Mouse (Mus musculus) erythroblast, embryonic 14.5 days (primary cell): ENCODE results near the gene Ppp5c. TPM values are rescaled to one million over a fixed set of nuclear protein-coding genes. Genes with fewer than 3 reads are reported as not detected.
A peak's percentile ranks its signal among the peaks of the same experiment; 100 is the strongest.

ENCODE experiments used
- H3K27me3 ChIP-seq: 2 replicates; pipeline ENCODE4 v1.6.1; 2012; ENCODE audit warnings: inconsistent platforms; ENCODE audit not compliant: control insufficient read depth
- H3K36me3 ChIP-seq: 2 replicates; pipeline ENCODE4 v1.6.1; 2012; ENCODE audit warnings: mild to moderate bottlenecking, inconsistent platforms; ENCODE audit not compliant: control insufficient read depth
- H3K4me1 ChIP-seq: 2 replicates; pipeline ENCODE4 v1.6.1; 2012; ENCODE audit warnings: inconsistent platforms; ENCODE audit not compliant: control insufficient read depth
- H3K4me3 ChIP-seq: replicated peaks from 2 replicates; pipeline ENCODE3; 2012; ENCODE audit warnings: moderate library complexity, mild to moderate bottlenecking, inconsistent platforms
- H3K9me3 ChIP-seq: 2 replicates; pipeline ENCODE4 v1.6.1; 2012; ENCODE audit warnings: low read length, inconsistent platforms, mixed read lengths; ENCODE audit not compliant: control insufficient read depth
- GATA1 ChIP-seq: IDR thresholded peaks from 2 replicates; pipeline ENCODE4 v1.6.1; 2012; ENCODE audit warnings: low read length, inconsistent platforms, mixed read lengths
- TAL1 ChIP-seq: IDR thresholded peaks from 3 replicates; pipeline ENCODE4 v1.6.1; 2012; ENCODE audit warnings: low read length, inconsistent platforms, mixed read lengths
- polyA plus RNA-seq: library from polyadenylated mRNA; stranded (reverse); fragments of >175 nt; gene quantifications from 2 replicates; pipeline ENCODE4 v1.2.3, GENCODE M21; 2012

Gene Ppp5c
- polyA plus RNA-seq, 1 experiment = 7.3 TPM

GRCm38 (mm10) chr7:17030239-17030638 is 2.5 kb upstream of the Ppp5c start:
- Histone ChIP-seq H3K4me3 (no peak overlapping the region), H3K9me3 (no peaks in the 10 kb centered on the region), H3K36me3 (peaks cover 61% of the 10 kb centered on the region), H3K4me1 (peaks cover 38% of the 10 kb centered on the region), H3K27me3 (no peaks in the 10 kb centered on the region)
- TF ChIP-seq TAL1 (no peak), GATA1 (no peak)

DNA sequence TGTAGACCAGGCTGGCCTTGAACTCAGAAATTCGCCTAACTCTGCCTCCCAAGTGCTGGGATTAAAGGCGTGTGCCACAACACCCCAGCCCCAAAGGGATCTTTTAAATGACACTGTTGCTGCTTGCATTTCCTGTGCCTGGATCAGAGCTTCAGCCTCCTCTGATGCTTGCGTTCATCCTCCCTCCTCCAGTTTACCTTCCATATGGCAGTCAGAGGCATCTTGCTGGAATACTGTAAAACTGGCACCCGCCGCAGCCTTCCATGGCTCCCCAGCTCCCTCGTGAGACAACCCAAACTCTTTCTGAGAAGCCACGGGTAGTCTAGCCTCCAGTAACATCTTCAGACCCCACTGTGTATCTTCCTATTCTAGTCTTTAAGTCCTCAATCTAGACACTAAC is 1.2 kb upstream of the Ppp5c start:
- TF ChIP-seq GATA1 = no peak
- no peak for TF ChIP-seq TAL1
- H3K4me3 ChIP-seq = no peak overlapping the region
- H3K4me1 ChIP-seq = peaks cover 51% of the 10 kb centered on the region
- H3K36me3 ChIP-seq = peaks cover 61% of the 10 kb centered on the region
- no peaks in the 10 kb centered on the region for H3K9me3 ChIP-seq
- no peaks in the 10 kb centered on the region for H3K27me3 ChIP-seq

- Histone ChIP-seq H3K4me3 (peak overlapping the region; percentile 79), H3K36me3 (peaks cover 61% of the 10 kb centered on the region), H3K4me1 (peaks cover 67% of the 10 kb centered on the region), H3K9me3 (no peaks in the 10 kb centered on the region), H3K27me3 (no peaks in the 10 kb centered on the region)
- TF ChIP-seq TAL1 (no peak), GATA1 (no peak)
Measured at GRCm38 (mm10) chr7:17026710-17027587, 775 bp downstream of the Ppp5c start.

GRCm38 (mm10) chr7:17025896-17026622 is 1.7 kb downstream of the Ppp5c start:
- no peaks in the 10 kb centered on the region for H3K27me3 ChIP-seq
- peak overlapping the region; percentile 79 for H3K4me3 ChIP-seq
- TF ChIP-seq TAL1 = no peak
- TF ChIP-seq GATA1 = no peak
- peaks cover 72% of the 10 kb centered on the region for H3K4me1 ChIP-seq
- peaks cover 61% of the 10 kb centered on the region for H3K36me3 ChIP-seq
- no peaks in the 10 kb centered on the region for H3K9me3 ChIP-seq

DNA sequence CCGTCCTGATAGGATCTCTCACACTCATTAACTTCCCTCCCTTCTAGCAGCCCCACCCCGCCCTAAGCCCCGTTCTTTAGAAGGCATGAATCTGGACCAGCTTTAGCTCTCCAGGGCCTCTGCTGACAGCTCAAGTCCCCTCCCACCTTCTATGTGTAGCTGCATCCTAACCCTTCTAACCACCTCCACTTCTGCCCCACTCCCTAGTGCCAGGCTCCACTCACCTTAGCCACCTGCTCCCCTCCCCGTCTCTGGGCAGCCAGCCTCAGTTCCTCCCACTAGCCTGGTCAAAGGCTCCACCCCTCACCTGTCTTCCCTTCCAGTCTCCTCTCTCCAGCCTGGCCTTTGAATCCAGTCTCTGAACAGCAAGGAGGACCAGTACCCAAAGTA is 2.2 kb downstream of the Ppp5c start:
- TF ChIP-seq TAL1 (no peak), GATA1 (no peak)
- H3K36me3 ChIP-seq = peaks cover 62% of the 10 kb centered on the region
- peaks cover 76% of the 10 kb centered on the region for H3K4me1 ChIP-seq
- H3K9me3 ChIP-seq = no peaks in the 10 kb centered on the region
- H3K4me3 ChIP-seq = peak overlapping the region; percentile 79
- H3K27me3 ChIP-seq = no peaks in the 10 kb centered on the region

GRCm38 (mm10) chr7:17024814-17025504 is 2.8 kb downstream of the Ppp5c start:
- TF ChIP-seq TAL1 (no peak), GATA1 (no peak)
- peaks cover 63% of the 10 kb centered on the region for H3K36me3 ChIP-seq
- H3K4me1 ChIP-seq = peaks cover 81% of the 10 kb centered on the region
- H3K4me3 ChIP-seq = peak overlapping the region; percentile 79
- H3K9me3 ChIP-seq = no peaks in the 10 kb centered on the region
- H3K27me3 ChIP-seq = no peaks in the 10 kb centered on the region

DNA sequence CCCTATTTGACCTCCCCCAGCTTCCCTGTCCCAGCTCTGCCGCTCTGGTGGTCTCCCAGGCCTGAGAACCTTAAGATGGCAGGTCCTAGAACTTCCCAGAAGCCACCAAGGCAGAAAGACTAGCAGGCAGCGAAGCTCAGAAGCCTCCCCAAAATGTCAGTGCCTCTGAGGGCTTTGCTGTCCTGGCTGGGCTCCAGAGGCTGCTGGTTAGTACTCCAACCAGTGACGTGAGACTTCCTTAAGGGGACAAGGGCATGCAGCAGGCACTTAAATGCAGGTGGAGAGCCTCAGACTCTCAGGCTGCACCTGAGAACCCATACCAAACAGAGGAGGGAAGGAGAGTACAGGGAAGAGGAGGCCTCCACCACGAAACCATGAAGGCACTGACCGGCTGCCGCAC is 3.6 kb downstream of the Ppp5c start:
- H3K27me3 ChIP-seq = no peaks in the 10 kb centered on the region
- TF ChIP-seq GATA1 (no peak), TAL1 (no peak)
- H3K4me3 ChIP-seq = no peak overlapping the region
- peaks cover 85% of the 10 kb centered on the region for H3K4me1 ChIP-seq
- peaks cover 69% of the 10 kb centered on the region for H3K36me3 ChIP-seq
- no peaks in the 10 kb centered on the region for H3K9me3 ChIP-seq

GRCm38 (mm10) chr7:17023701-17024100 is 4.0 kb downstream of the Ppp5c start:
- Histone ChIP-seq H3K36me3 (peaks cover 74% of the 10 kb centered on the region), H3K9me3 (no peaks in the 10 kb centered on the region), H3K4me1 (peaks cover 80% of the 10 kb centered on the region), H3K4me3 (no peak overlapping the region), H3K27me3 (no peaks in the 10 kb centered on the region)
- no peak for TF ChIP-seq GATA1
- TF ChIP-seq TAL1 = no peak

GRCm38 (mm10) chr7:17022176-17022575 is 5.5 kb downstream of the Ppp5c start:
- Histone ChIP-seq H3K27me3 (no peaks in the 10 kb centered on the region), H3K36me3 (peaks cover 86% of the 10 kb centered on the region), H3K9me3 (no peaks in the 10 kb centered on the region), H3K4me3 (no peak overlapping the region), H3K4me1 (peaks cover 70% of the 10 kb centered on the region)
- TF ChIP-seq TAL1 (no peak), GATA1 (no peak)
